Mouse (Mus musculus) liver, adult 2 months (tissue): ENCODE measurements around the gene Akt2. TPM values are rescaled to one million over a fixed set of nuclear protein-coding genes. Genes with fewer than 3 reads are reported as not detected.

ENCODE experiments used
- DNase-seq: peaks from one replicate; pipeline ENCODE4 v3.0.0-alpha.2; 2011; ENCODE audit warnings: low read depth, low spot score; ENCODE audit errors: extremely low read depth
- H3K27ac ChIP-seq: fragments of 200-500 bp; replicated peaks from 2 replicates; pipeline ENCODE4 v1.5.1; 2012; ENCODE audit warnings: low read depth, mild to moderate bottlenecking, control low read depth, inconsistent platforms, low read length; ENCODE audit not compliant: insufficient read depth
- H3K27me3 ChIP-seq: fragments of 200-500 bp; 2 replicates; pipeline ENCODE4 v1.6.1; 2012; ENCODE audit warnings: mild to moderate bottlenecking, moderate library complexity, low read length, inconsistent platforms; ENCODE audit not compliant: control insufficient read depth, insufficient read depth
- H3K36me3 ChIP-seq: fragments of 200-500 bp; 2 replicates; pipeline ENCODE4 v1.6.1; 2012; ENCODE audit warnings: low read length, inconsistent platforms; ENCODE audit not compliant: control insufficient read depth, insufficient read depth
- H3K4me1 ChIP-seq: fragments of 200-500 bp; 2 replicates; pipeline ENCODE4 v1.6.1; 2011; ENCODE audit warnings: low read length; ENCODE audit not compliant: control insufficient read depth, insufficient read depth
- H3K4me3 ChIP-seq: fragments of 200-500 bp; 2 replicates; pipeline ENCODE4 v1.5.1; 2011; ENCODE audit warnings: low read depth, mild to moderate bottlenecking, control low read depth, low read length, moderate library complexity; ENCODE audit not compliant: insufficient read depth
- H3K79me2 ChIP-seq: fragments of 200-500 bp; 2 replicates; pipeline ENCODE4 v1.6.1; 2012; ENCODE audit warnings: inconsistent platforms, mild to moderate bottlenecking, low read length, moderate library complexity; ENCODE audit not compliant: control insufficient read depth, insufficient read depth
- H3K9ac ChIP-seq: fragments of 200-500 bp; 2 replicates; pipeline ENCODE4 v1.6.1; 2012; ENCODE audit warnings: low read depth, mild to moderate bottlenecking, control low read depth, inconsistent platforms, low read length
- CTCF ChIP-seq: fragments of 200-500 bp; IDR thresholded peaks from 2 replicates; pipeline ENCODE4 v1.5.1; 2011; ENCODE audit warnings: low read depth, low read length, control low read depth
- POLR2A ChIP-seq: fragments of 200-500 bp; IDR thresholded peaks from 2 replicates; pipeline ENCODE4 v1.6.1; 2011; ENCODE audit warnings: low read length, control low read depth; ENCODE audit not compliant: insufficient read depth; ENCODE audit errors: extremely low read depth
- WGBS: fragments of 180-500 bp; shearing (Covaris S2); methylation state at CpG from one replicate; pipeline ENCODE4 v1.1.7; 2018; 5-methylcytosine and 5-hydroxymethylcytosine counted together
- polyA plus RNA-seq: library from polyadenylated mRNA; depleted of rRNA; stranded (reverse); fragments of >200 nt; gene quantifications from 2 replicates; pipeline ENCODE4 v1.2.3, GENCODE M21; 2012
- total RNA-seq: library from RNA; depleted of rRNA; stranded (reverse); fragments of >200 nt; gene quantifications from 2 replicates; pipeline ENCODE4 v1.2.3, GENCODE M21; 2014

Akt2 gene
- total and polyA plus RNA-seq, 2 experiments, result 57.1 to 81.3 TPM

- Histone ChIP-seq H3K36me3 (no peaks in the 10 kb centered on the region), H3K27me3 (no peaks in the 10 kb centered on the region), H3K4me1 (peaks cover 6% of the 10 kb centered on the region), H3K27ac (no peak overlapping the region), H3K9ac (peak overlapping the region; percentile 83), H3K4me3 (peak overlapping the region; percentile 80; the same call in 1 of the 2 replicates), H3K79me2 (peaks cover 7% of the 10 kb centered on the region; the same call in 1 of the 2 replicates)
- WGBS, result 47% methylated on average over 9 of the region's 9 CpGs
- DNase-seq, result no peak
- TF ChIP-seq POLR2A (no peak), CTCF (0 out of 2 replicates have a peak, but pooled peaks have one; percentile 23)
These were observed 81.8 kb downstream of the Akt2 start for GRCm38 (mm10) chr7:27673064-27673574.

GRCm38 (mm10) chr7:27673575-27674131 lies 82.3 kb downstream of the Akt2 start:
- no peak for TF ChIP-seq POLR2A
- no peak for TF ChIP-seq CTCF
- under 1% methylated on average over 51 of the region's 52 CpGs for WGBS
- DNase-seq, result no peak
- H3K36me3 ChIP-seq, result no peaks in the 10 kb centered on the region
- peaks cover 6% of the 10 kb centered on the region for H3K4me1 ChIP-seq
- peak overlapping the region; percentile 80 for H3K4me3 ChIP-seq
- peak overlapping the region; percentile 83 for H3K9ac ChIP-seq
- no peak overlapping the region for H3K27ac ChIP-seq
- no peaks in the 10 kb centered on the region for H3K27me3 ChIP-seq
- H3K79me2 ChIP-seq, result peaks cover 7% of the 10 kb centered on the region; the same call in 1 of the 2 replicates

GRCm38 (mm10) chr7:27674195-27674521 lies 82.8 kb downstream of the Akt2 start:
- TF ChIP-seq POLR2A, result no peak
- TF ChIP-seq CTCF, result no peak
- DNase-seq, result no peak
- no peaks in the 10 kb centered on the region for H3K36me3 ChIP-seq
- H3K9ac ChIP-seq, result peak overlapping the region; percentile 83
- peaks cover 6% of the 10 kb centered on the region for H3K4me1 ChIP-seq
- WGBS, result 2% methylated on average over 24 of the region's 38 CpGs
- peaks cover 7% of the 10 kb centered on the region; the same call in 1 of the 2 replicates for H3K79me2 ChIP-seq
- no peak overlapping the region for H3K27ac ChIP-seq
- no peaks in the 10 kb centered on the region for H3K27me3 ChIP-seq
- H3K4me3 ChIP-seq, result peak overlapping the region; percentile 80

- under 1% methylated on average over 31 of the region's 31 CpGs for WGBS
- TF ChIP-seq POLR2A (no peak), CTCF (no peak)
- peak; percentile 94 for DNase-seq
- no peaks in the 10 kb centered on the region for H3K36me3 ChIP-seq
- H3K9ac ChIP-seq, result peak within 1 kb of the TSS; percentile 83
- no peaks in the 10 kb centered on the region for H3K27me3 ChIP-seq
- peak within 1 kb of the TSS; percentile 80 for H3K4me3 ChIP-seq
- H3K27ac ChIP-seq, result peak within 1 kb of the TSS; percentile 72
- H3K79me2 ChIP-seq, result peaks cover 7% of the 10 kb centered on the region; the same call in 1 of the 2 replicates
- H3K4me1 ChIP-seq, result peaks cover 6% of the 10 kb centered on the region
These were observed 83.3 kb downstream of the Akt2 start, which contains the start of gene Map3k10 for GRCm38 (mm10) chr7:27674522-27675221. Gene Map3k10 (minus strand): TSS chr7:27674598.

- TF ChIP-seq POLR2A, result no peak
- no peak for TF ChIP-seq CTCF
- Histone ChIP-seq H3K36me3 (no peaks in the 10 kb centered on the region), H3K4me3 (no peak overlapping the region), H3K27me3 (no peaks in the 10 kb centered on the region), H3K9ac (no peak overlapping the region), H3K79me2 (peaks cover 7% of the 10 kb centered on the region; the same call in 1 of the 2 replicates), H3K27ac (no peak overlapping the region), H3K4me1 (peaks cover 6% of the 10 kb centered on the region)
- WGBS, result 38% methylated on average over 14 of the region's 14 CpGs
- no peak for DNase-seq
These were observed 83.9 kb downstream of the Akt2 start for GRCm38 (mm10) chr7:27675222-27675612.
